Mouse (Mus musculus): ENCODE results near the gene Adamts16.
"Not testable (repeated sequence)": the region's sequence is repeated elsewhere in the genome, so short reads cannot be mapped to it uniquely, and the experiment has no call there.

GRCm38 (mm10) chr13:70879971-70880370, 38.4 kb upstream of the Adamts16 start:
- TF ChIP-seq CTCF (IDR thresholded peaks at IDR 0.05; ENCODE audit: insufficient read depth, low read length); POLR2A (IDR thresholded peaks at IDR 0.05; ENCODE audit: borderline replicate concordance, extremely low read depth, low read depth, low read length): not testable (repeated sequence)
